Mouse (Mus musculus) liver, embryonic 14.5 days (tissue): ENCODE data around the gene Rmdn2.

Experiments used
- CTCF ChIP-seq: IDR thresholded peaks from 2 replicates; pipeline ENCODE4 v1.5.1; 2016; ENCODE audit warnings: antibody characterized with exemption, low read depth, control low read depth
- EP300 ChIP-seq: IDR thresholded peaks from 2 replicates; pipeline ENCODE4 v1.6.1; 2016; ENCODE audit warnings: antibody characterized with exemption, low read depth

DNA sequence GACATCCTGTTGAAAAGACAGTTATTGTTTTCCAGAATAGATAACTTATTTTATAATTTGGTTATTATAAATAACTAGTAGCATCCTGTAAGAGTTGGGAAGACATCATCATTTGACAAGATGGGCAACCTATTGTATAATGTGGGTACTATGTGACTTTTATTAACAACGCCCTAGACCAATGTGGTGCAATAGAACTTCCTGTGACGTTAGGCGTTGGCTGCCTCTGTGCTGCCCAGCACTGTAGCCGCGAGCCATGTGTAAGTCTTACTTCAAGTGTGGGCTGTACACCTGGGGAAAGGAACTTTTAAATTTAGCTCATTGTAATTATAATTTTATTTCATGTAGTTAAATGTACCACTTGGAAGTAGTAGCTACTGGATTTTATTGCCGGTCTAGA is 10.4 kb downstream of the Rmdn2 start:
- TF ChIP-seq EP300 (no peak), CTCF (no peak)
